Mouse (Mus musculus) fibroblast of lung, adult 2 months (primary cell): Measurements from ENCODE around the gene Rnf10.

Source experiments
- DNase-seq: peaks from one replicate; pipeline ENCODE4 v3.0.0-alpha.2; 2011; ENCODE audit warnings: low read depth

The Rnf10 gene

GRCm38 (mm10) chr5:115194626-115195221, 78.0 kb downstream of the Rnf10 start:
- DNase-seq, result no peak

DNA sequence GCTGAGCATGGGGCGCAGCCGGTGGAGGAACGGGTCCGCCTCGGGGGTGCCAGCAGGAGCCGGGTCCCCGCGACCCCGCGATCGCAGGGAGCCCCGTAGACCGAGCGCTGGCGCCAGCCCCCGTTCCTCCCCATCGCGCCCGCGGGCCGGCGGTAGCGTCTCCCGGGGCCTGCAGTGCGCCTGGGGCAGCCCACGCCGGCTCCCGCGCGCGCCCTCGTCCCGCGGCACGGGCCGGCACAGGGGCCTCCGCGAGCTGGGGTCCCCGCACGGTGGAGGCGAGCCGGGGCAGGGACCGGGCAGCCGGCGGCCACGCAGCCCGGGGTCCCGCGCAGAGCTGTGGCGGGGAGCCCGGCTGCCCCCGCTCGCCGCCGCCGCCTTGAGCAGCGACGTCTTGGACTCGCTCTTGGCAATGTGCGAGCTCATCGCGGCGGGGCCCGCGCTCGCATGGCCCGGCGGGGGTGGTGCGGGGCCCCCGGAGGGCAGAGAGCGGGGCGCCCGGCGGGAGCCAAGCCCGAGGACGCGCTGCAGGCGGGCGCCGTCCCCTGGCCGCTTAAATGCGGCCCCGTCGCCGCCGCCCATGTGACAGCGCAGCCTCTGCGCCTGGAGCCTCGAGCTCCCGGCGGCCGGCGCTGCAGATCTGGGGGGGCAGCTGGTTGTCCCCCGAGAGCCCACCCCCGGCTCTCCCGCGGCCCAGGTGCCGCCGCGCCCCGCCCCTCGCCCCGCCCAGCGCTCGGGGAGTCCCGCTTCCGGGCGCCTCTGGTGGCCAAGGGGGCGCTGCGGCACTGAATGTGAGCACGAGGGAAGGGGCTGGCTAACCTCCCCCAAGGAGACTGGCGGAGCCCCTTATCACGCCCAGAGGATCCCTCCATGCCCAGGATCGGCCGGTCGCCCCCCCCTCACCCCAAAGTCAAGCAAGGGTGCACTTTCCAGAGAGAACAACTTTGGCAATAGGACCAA, 78.8 kb downstream of the Rnf10 start, which contains the start of gene Cabp1:
Gene Cabp1, minus strand, starts transcription at position 713 of the 957 bp plus-strand sequence.
- DNase-seq, result no peak

DNA sequence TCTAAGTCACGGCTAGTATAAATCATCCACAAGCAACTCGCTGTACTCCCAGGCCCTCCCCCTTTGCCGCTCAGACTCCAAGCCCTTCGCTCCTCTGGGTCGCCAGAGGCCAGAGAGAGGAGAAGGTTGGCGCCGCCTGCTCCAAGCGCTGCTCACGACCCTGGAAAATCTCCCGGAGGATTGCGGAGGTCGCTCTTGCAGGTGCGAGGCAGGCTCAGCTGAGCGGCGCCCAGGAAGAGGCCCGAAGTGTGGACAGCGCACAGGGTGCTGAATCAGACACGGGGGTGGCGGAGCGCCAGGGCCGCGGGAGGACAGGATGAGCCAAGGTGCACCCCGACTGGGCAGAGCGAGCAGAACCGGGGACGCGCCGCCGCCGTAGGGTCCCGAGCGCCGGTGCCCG, 79.5 kb downstream of the Rnf10 start:
- DNase-seq, result no peak

DNA sequence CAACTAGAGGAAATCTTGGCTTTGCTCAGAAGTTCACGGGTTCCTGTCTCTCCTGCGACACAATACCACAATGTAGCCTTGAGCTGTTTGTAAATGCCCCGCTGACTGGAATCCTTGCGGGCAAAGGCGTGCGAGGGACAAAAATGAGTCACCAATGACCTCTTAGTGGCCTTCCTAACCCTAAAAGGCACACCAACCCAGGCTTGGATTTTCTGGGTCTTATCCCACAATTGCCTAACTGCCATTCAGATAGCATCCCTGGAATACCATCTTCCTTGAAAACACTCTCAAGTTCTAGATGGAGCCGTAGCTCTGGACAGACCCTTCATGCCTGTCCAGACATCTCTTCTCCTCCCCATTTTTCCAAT, 79.9 kb downstream of the Rnf10 start:
- DNase-seq, result no peak

- no peak for DNase-seq
These were observed 80.5 kb downstream of the Rnf10 start for GRCm38 (mm10) chr5:115191880-115192827.
